ENCODE assay signal across 24 mouse cellular contexts in genomic region chr13:29555160-29555785, GRCm38 (mm10).
DNase-seq lines count a peak whose midpoint lies in the region; ATAC-seq and TF ChIP-seq lines count a peak whose summit lies in the region.
"Had no signal": no experiment of that assay in that cellular context is flagged by ENCODE, and none has a peak within 500 bp of the region (broad histone marks: within the 10 kb centered on the region; RNA-seq: fewer than 3 reads in every experiment).

No protein-coding gene starts in this region.

- 67% methylated on average over 9 of the region's 9 CpGs for WGBS in embryonic facial prominence, embryonic 14.5 days
- 83% methylated on average over 9 of the region's 9 CpGs for WGBS in embryonic facial prominence, embryonic 10.5 days
- 67% methylated on average over 9 of the region's 9 CpGs for WGBS in midbrain, postnatal 0 days
- 72% methylated on average over 9 of the region's 9 CpGs for WGBS in midbrain, embryonic 14.5 days

- no peaks in the 10 kb centered on the region for H3K27me3 ChIP-seq in embryonic facial prominence, embryonic 14.5 days (replicated peaks; ENCODE audit: control insufficient read depth, insufficient read depth, low read length)
- H3K27me3 ChIP-seq in embryonic facial prominence, embryonic 10.5 days (replicated peaks; ENCODE audit: low read depth, poor library complexity, severe bottlenecking) = no peaks in the 10 kb centered on the region
- no peaks in the 10 kb centered on the region for H3K27me3 ChIP-seq in midbrain, postnatal 0 days (ENCODE audit: insufficient read depth, low read length)
- H3K27me3 ChIP-seq in midbrain, embryonic 14.5 days (ENCODE audit: control insufficient read depth, insufficient read depth, low read length) = no peaks in the 10 kb centered on the region
- H3K27me3 ChIP-seq: forebrain, embryonic 13.5 days; limb, embryonic 15.5 days; liver, embryonic 15.5 days; neural tube, embryonic 12.5 days; stomach, embryonic 15.5 days had no signal

- TF ChIP-seq CTCF in midbrain, postnatal 0 days (IDR thresholded peaks at IDR 0.05) = peak; percentile 8; the same call in 1 of the 2 replicates

- DNase-seq in embryonic facial prominence, embryonic 14.5 days (ENCODE audit: low spot score) = peak; percentile 66
- no peak for DNase-seq in embryonic facial prominence, embryonic 10.5 days (ENCODE audit: low spot score)
- peak; percentile 19 for DNase-seq in layer of hippocampus, adult 11-12 months (ENCODE audit: low spot score)
- DNase-seq in layer of hippocampus, adult 9-11 months = no peak
- peak; percentile 24 for DNase-seq in midbrain, postnatal 0 days (ENCODE audit: low spot score)
- DNase-seq in midbrain, embryonic 14.5 days = no peak
- DNase-seq in brain, adult 2 months (ENCODE audit: low read depth, low spot score) = peak; percentile 40
- DNase-seq in c-Kit-positive CD71-positive TER-119-positive erythroid progenitor cells, embryonic 14.5 days (ENCODE audit: low spot score) = no peak
- DNase-seq: cerebellum, adult 18-20 months; cerebellum, postnatal 25 days; gastrocnemius, postnatal 25 days; heart, adult 2 months; heart, postnatal 36 days; kidney, postnatal 25 days; right cerebral cortex, postnatal 14 days; thymus, adult 18-20 months had no signal

- no peak overlapping the region for H3K4me2 ChIP-seq in embryonic facial prominence, embryonic 14.5 days (ENCODE audit: low read depth, low read length)
- H3K4me2 ChIP-seq in midbrain, postnatal 0 days (ENCODE audit: low read depth, low read length, poor library complexity, severe bottlenecking) = no peak overlapping the region
- no peak overlapping the region for H3K4me2 ChIP-seq in midbrain, embryonic 14.5 days (ENCODE audit: low read length)
- H3K4me2 ChIP-seq: forebrain, embryonic 13.5 days; limb, embryonic 15.5 days; liver, embryonic 15.5 days; neural tube, embryonic 12.5 days; stomach, embryonic 15.5 days had no signal

- peaks cover 15% of the 10 kb centered on the region; the same call in 1 of the 2 replicates for H3K4me1 ChIP-seq in embryonic facial prominence, embryonic 14.5 days (ENCODE audit: control insufficient read depth, insufficient read depth, low read length)
- no peaks in the 10 kb centered on the region for H3K4me1 ChIP-seq in embryonic facial prominence, embryonic 10.5 days
- H3K4me1 ChIP-seq in midbrain, postnatal 0 days (ENCODE audit: insufficient read depth, low read length) = no peaks in the 10 kb centered on the region
- no peaks in the 10 kb centered on the region for H3K4me1 ChIP-seq in midbrain, embryonic 14.5 days (ENCODE audit: control insufficient read depth, insufficient read depth, low read length)
- H3K4me1 ChIP-seq: liver, embryonic 15.5 days; stomach, embryonic 15.5 days had no signal

- no peaks in the 10 kb centered on the region for H3K9me3 ChIP-seq in embryonic facial prominence, embryonic 14.5 days (ENCODE audit: control insufficient read depth, low read length)
- no peaks in the 10 kb centered on the region for H3K9me3 ChIP-seq in embryonic facial prominence, embryonic 10.5 days
- H3K9me3 ChIP-seq in midbrain, postnatal 0 days (ENCODE audit: low read length) = no peaks in the 10 kb centered on the region
- H3K9me3 ChIP-seq in midbrain, embryonic 14.5 days (ENCODE audit: control insufficient read depth, low read length) = no peaks in the 10 kb centered on the region
- H3K9me3 ChIP-seq: forebrain, embryonic 13.5 days; limb, embryonic 15.5 days; liver, embryonic 15.5 days; neural tube, embryonic 12.5 days; stomach, embryonic 15.5 days had no signal

- H3K36me3 ChIP-seq in embryonic facial prominence, embryonic 14.5 days (ENCODE audit: control insufficient read depth, insufficient read depth, low read length) = no peaks in the 10 kb centered on the region
- H3K36me3 ChIP-seq in embryonic facial prominence, embryonic 10.5 days (replicated peaks) = no peaks in the 10 kb centered on the region
- H3K36me3 ChIP-seq in midbrain, postnatal 0 days (ENCODE audit: insufficient read depth, low read length) = no peaks in the 10 kb centered on the region
- no peaks in the 10 kb centered on the region for H3K36me3 ChIP-seq in midbrain, embryonic 14.5 days (ENCODE audit: control insufficient read depth, insufficient read depth, low read length)
- H3K36me3 ChIP-seq: limb, embryonic 15.5 days; liver, embryonic 15.5 days; neural tube, embryonic 12.5 days; stomach, embryonic 15.5 days had no signal

- no peak overlapping the region for H3K4me3 ChIP-seq in embryonic facial prominence, embryonic 14.5 days (ENCODE audit: low read depth, low read length)
- no peak overlapping the region for H3K4me3 ChIP-seq in embryonic facial prominence, embryonic 10.5 days
- no peak overlapping the region for H3K4me3 ChIP-seq in midbrain, postnatal 0 days (ENCODE audit: low read depth, low read length)
- no peak overlapping the region for H3K4me3 ChIP-seq in midbrain, embryonic 14.5 days (replicated peaks; ENCODE audit: low read depth, low read length)
- H3K4me3 ChIP-seq: forebrain, embryonic 13.5 days; heart, adult 2 months; limb, embryonic 15.5 days; liver, embryonic 15.5 days; neural tube, embryonic 12.5 days; stomach, embryonic 15.5 days had no signal

- H3K9ac ChIP-seq in embryonic facial prominence, embryonic 14.5 days (ENCODE audit: low read depth, low read length) = no peak overlapping the region
- no peak overlapping the region for H3K9ac ChIP-seq in midbrain, postnatal 0 days (replicated peaks; ENCODE audit: low read length, poor library complexity, severe bottlenecking)
- H3K9ac ChIP-seq in midbrain, embryonic 14.5 days (replicated peaks; ENCODE audit: low read length) = no peak overlapping the region
- H3K9ac ChIP-seq: forebrain, embryonic 13.5 days; limb, embryonic 15.5 days; liver, embryonic 15.5 days; neural tube, embryonic 12.5 days; stomach, embryonic 15.5 days had no signal

- H3K27ac ChIP-seq in embryonic facial prominence, embryonic 14.5 days (replicated peaks; ENCODE audit: low read depth, low read length) = no peak overlapping the region
- no peak overlapping the region for H3K27ac ChIP-seq in embryonic facial prominence, embryonic 10.5 days (replicated peaks)
- no peak overlapping the region for H3K27ac ChIP-seq in midbrain, postnatal 0 days (ENCODE audit: low read depth, low read length)
- no peak overlapping the region for H3K27ac ChIP-seq in midbrain, embryonic 14.5 days (replicated peaks; ENCODE audit: low read depth, low read length)
- H3K27ac ChIP-seq: forebrain, embryonic 13.5 days; heart, adult 2 months; liver, embryonic 15.5 days; neural tube, embryonic 12.5 days; stomach, embryonic 15.5 days had no signal

- no peak for ATAC-seq in embryonic facial prominence, embryonic 14.5 days (ENCODE audit: low read depth)
- ATAC-seq in midbrain, postnatal 0 days (ENCODE audit: low FRiP score) = no peak
- ATAC-seq in midbrain, embryonic 14.5 days (ENCODE audit: low FRiP score, low TSS enrichment) = no peak
- ATAC-seq: CD4-positive, CD25-positive, alpha-beta regulatory T cell, adult 4 months; forebrain, embryonic 13.5 days; hindbrain, embryonic 16.5 days; intestine, embryonic 16.5 days had no signal

Comparison
In these comparisons a context has a peak if more than half of its experiments do, and no peak if none do; other contexts are left out.
1. DNase-seq: peak in embryonic facial prominence, embryonic 14.5 days (single experiment), layer of hippocampus, adult 11-12 months (single experiment), midbrain, postnatal 0 days (single experiment) and brain, adult 2 months (single experiment); none in embryonic facial prominence, embryonic 10.5 days (single experiment), layer of hippocampus, adult 9-11 months (single experiment), midbrain, embryonic 14.5 days (single experiment) and c-Kit-positive CD71-positive TER-119-positive erythroid progenitor cells, embryonic 14.5 days (single experiment).